Mouse (Mus musculus) spleen, adult 2 months (tissue): ENCODE measurements around the gene Fbn1. TPM values are rescaled to one million over a fixed set of nuclear protein-coding genes. Genes with fewer than 3 reads are reported as not detected.
A peak's percentile ranks its signal among the peaks of the same experiment; 100 is the strongest.

Experiments
- DNase-seq, 2 experiments: peaks; one replicate each; pipeline versions ENCODE4 v3.0.0 to v3.0.0-alpha.2; 2012 to 2021; ENCODE audit warnings: low spot score in 2 of 2, low read depth in 1 of 2
- H3K27ac ChIP-seq: fragments of 200-500 bp; 2 replicates; pipeline ENCODE4 v1.5.1; 2012; ENCODE audit warnings: low read length, inconsistent platforms; ENCODE audit not compliant: insufficient read depth
- H3K27me3 ChIP-seq: fragments of 200-500 bp; 2 replicates; pipeline ENCODE4 v1.6.1; 2012; ENCODE audit warnings: mild to moderate bottlenecking, moderate library complexity, low read length, inconsistent platforms; ENCODE audit not compliant: control insufficient read depth, insufficient read depth
- H3K36me3 ChIP-seq: fragments of 200-500 bp; 2 replicates; pipeline ENCODE4 v1.6.1; 2012; ENCODE audit warnings: mild to moderate bottlenecking, low read length, inconsistent platforms; ENCODE audit not compliant: control insufficient read depth, insufficient read depth
- H3K4me1 ChIP-seq: fragments of 200-500 bp; 2 replicates; pipeline ENCODE4 v1.6.1; 2011; ENCODE audit warnings: inconsistent platforms; ENCODE audit not compliant: control insufficient read depth, insufficient read depth, insufficient read length
- H3K4me3 ChIP-seq: fragments of 200-500 bp; 2 replicates; pipeline ENCODE4 v1.5.1; 2011; ENCODE audit warnings: mild to moderate bottlenecking, inconsistent platforms; ENCODE audit not compliant: insufficient read depth, insufficient read length; ENCODE audit errors: extremely low read depth
- CTCF ChIP-seq: fragments of 200-500 bp; IDR thresholded peaks from 2 replicates; pipeline ENCODE4 v1.5.1; 2011; ENCODE audit warnings: mild to moderate bottlenecking, inconsistent platforms; ENCODE audit not compliant: insufficient read depth, insufficient read length, insufficient replicate concordance; ENCODE audit errors: extremely low read depth
- POLR2A ChIP-seq: fragments of 200-500 bp; IDR thresholded peaks from 2 replicates; pipeline ENCODE4 v1.6.1; 2011; ENCODE audit warnings: low read depth, low read length, inconsistent platforms
- WGBS: fragments of 180-500 bp; shearing (Covaris S2); methylation state at CpG from one replicate; pipeline ENCODE4 v1.1.7; 2018; 5-methylcytosine and 5-hydroxymethylcytosine counted together
- polyA plus RNA-seq: library from polyadenylated mRNA; depleted of rRNA; stranded (reverse); fragments of >200 nt; gene quantifications from 2 replicates; pipeline ENCODE4 v1.2.3, GENCODE M21; 2012

Fbn1 gene
- polyA plus RNA-seq, 1 experiment = 3.1 TPM

GRCm38 (mm10) chr2:125275617-125276016 is 232.2 kb downstream of the Fbn1 start:
- H3K4me1 ChIP-seq = no peaks in the 10 kb centered on the region
- WGBS = 93% methylated on average over 5 of the region's 5 CpGs
- H3K27me3 ChIP-seq = no peaks in the 10 kb centered on the region
- no peak for DNase-seq
- no peak overlapping the region for H3K27ac ChIP-seq
- TF ChIP-seq POLR2A (no peak), CTCF (no peak)
- H3K36me3 ChIP-seq = no peaks in the 10 kb centered on the region
- no peak overlapping the region for H3K4me3 ChIP-seq

- no peak for DNase-seq
- Histone ChIP-seq H3K4me1 (no peaks in the 10 kb centered on the region), H3K36me3 (no peaks in the 10 kb centered on the region), H3K27me3 (no peaks in the 10 kb centered on the region), H3K4me3 (no peak overlapping the region), H3K27ac (no peak overlapping the region)
- TF ChIP-seq CTCF (no peak), POLR2A (no peak)
- WGBS = 82% methylated on average over 1 of the region's 1 CpGs
Measured at GRCm38 (mm10) chr2:125268876-125269275, 238.9 kb downstream of the Fbn1 start.

DNA sequence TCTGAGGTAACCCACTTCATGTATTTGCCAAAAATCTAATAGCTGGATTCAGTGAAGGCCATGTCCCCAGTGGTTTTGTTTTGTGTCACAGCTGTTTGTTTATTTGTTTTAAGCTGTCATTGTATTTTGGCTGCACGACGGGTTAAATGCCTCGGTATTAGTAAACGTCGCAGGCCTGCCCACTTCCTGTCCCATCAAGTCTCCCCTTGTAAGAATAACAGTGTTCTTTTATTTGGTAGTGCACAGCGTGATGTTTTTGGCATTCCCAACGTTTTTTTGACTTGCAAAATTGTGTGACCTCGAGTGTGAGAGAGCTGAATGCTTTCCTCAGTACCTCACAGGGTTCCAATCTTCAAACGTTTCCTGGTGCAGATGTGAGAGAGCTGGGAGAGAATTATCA is 244.0 kb downstream of the Fbn1 start:
- DNase-seq = no peak
- no peak overlapping the region for H3K27ac ChIP-seq
- WGBS = 57% methylated on average over 9 of the region's 9 CpGs

GRCm38 (mm10) chr2:125263056-125263455 is 244.7 kb downstream of the Fbn1 start:
- H3K36me3 ChIP-seq = no peaks in the 10 kb centered on the region
- no peak for DNase-seq
- H3K27me3 ChIP-seq = no peaks in the 10 kb centered on the region
- H3K4me1 ChIP-seq = no peaks in the 10 kb centered on the region
- no peak overlapping the region for H3K4me3 ChIP-seq
- TF ChIP-seq POLR2A (no peak), CTCF (no peak)
- H3K27ac ChIP-seq = no peak overlapping the region
- 44% methylated on average over 5 of the region's 5 CpGs for WGBS

More for the DNA sequence above, 244.0 kb downstream of the Fbn1 start:
- Histone ChIP-seq H3K4me1 (no peaks in the 10 kb centered on the region), H3K27me3 (no peaks in the 10 kb centered on the region), H3K4me3 (no peak overlapping the region), H3K36me3 (no peaks in the 10 kb centered on the region)
- no peak for TF ChIP-seq CTCF
- TF ChIP-seq POLR2A = no peak

DNA sequence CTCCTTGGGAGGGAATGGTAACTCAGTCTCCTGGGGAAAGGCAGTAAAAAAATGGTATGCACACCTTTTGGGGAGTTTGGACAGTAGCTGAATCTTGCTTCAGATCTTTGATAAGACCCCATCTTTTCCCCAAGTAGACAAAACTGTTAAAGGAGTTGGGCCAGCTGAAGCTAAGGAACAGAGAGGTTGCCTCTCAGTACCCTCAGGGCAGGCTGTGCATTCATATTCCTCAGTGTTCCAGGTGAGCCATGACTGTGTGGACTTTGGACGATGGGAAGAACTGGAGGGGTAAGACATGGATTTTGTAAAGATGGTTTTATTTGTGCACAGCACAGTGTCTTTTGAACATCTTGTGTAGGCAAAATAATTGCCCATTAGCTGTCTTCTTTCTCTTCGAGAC is 247.5 kb downstream of the Fbn1 start:
- Histone ChIP-seq H3K4me3 (no peak overlapping the region), H3K27ac (no peak overlapping the region), H3K36me3 (peaks cover 4% of the 10 kb centered on the region), H3K27me3 (no peaks in the 10 kb centered on the region), H3K4me1 (no peaks in the 10 kb centered on the region)
- 82% methylated on average over 2 of the region's 2 CpGs for WGBS
- DNase-seq = no peak
- TF ChIP-seq POLR2A (no peak), CTCF (no peak)

DNA sequence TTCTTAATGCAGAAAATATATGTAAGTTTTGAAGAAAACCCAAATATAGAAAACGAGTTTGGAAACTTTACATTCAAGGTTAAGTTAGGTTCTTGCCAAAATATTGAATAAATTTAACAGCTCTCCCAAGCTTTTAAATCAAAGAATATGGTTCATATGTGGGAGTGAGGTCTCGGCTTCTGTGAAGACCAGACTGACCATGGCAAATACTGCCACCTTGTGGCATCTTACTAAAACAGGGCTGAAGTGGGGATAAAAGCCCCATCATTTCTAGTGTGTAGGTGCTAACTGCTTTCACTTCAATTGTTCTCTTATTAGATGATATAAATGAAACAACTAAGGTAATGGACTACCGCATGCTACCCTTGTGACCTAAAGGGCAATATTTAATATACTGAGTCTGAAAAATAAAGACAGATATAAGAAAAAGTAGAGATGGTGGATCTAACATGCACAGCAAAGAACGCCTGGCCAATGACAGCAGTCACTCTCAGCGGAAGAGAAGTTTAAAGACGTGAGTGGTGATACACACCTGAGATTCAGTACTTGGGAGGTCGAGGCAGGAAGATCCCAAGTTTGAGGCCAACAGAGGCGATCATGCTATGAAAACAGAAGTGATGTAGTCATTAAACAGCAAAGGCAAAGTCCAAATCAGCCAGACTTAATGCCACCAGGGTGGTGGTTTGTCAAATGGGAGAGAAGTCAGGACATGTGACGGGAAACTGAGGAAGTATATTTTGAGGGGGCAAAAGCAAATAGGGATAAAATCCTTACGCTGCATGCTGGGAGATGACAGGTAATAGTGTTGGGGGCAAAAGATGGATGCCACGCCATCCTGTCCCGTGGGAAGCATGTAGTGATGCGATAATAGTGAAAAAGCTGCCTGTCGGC is 248.3 kb downstream of the Fbn1 start:
- peaks cover 4% of the 10 kb centered on the region for H3K36me3 ChIP-seq
- TF ChIP-seq POLR2A (no peak), CTCF (peak; percentile 34; the same call in 1 of the 2 replicates)
- H3K4me1 ChIP-seq = no peaks in the 10 kb centered on the region
- no peak overlapping the region for H3K4me3 ChIP-seq
- DNase-seq = no peak
- no peaks in the 10 kb centered on the region for H3K27me3 ChIP-seq
- 85% methylated on average over 14 of the region's 14 CpGs for WGBS
- H3K27ac ChIP-seq = no peak overlapping the region

DNA sequence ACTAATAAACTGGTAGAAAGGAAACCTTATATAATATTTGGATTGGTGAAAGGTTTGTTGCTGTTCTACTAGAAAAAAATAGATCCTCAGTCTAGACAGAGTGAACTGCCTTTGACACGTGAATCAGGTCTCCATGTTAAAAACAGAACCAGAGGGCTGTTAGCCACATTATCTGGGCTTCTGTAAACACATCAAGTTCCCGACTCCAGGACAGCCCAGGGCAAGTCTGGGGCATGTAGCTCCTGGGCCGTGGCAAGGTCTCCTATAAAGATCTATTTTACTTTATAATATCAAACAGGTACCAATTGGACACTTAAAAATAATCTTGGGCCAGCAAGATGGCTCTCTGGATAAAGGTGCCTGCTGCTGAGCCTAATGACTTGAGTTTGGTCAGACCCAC is 251.9 kb downstream of the Fbn1 start:
- Histone ChIP-seq H3K36me3 (peaks cover 10% of the 10 kb centered on the region), H3K27me3 (no peaks in the 10 kb centered on the region), H3K27ac (no peak overlapping the region), H3K4me1 (no peaks in the 10 kb centered on the region), H3K4me3 (no peak overlapping the region)
- 87% methylated on average over 3 of the region's 3 CpGs for WGBS
- no peak for TF ChIP-seq POLR2A
- no peak for TF ChIP-seq CTCF
- DNase-seq = no peak
